Mouse (Mus musculus) R1 (cell line): ENCODE results near the gene Mocs3.

Source experiments
- DNase-seq: peaks from one replicate; pipeline ENCODE4 v3.0.0-alpha.2; 2018; ENCODE audit warnings: low read depth, low spot score

Gene Mocs3

DNA sequence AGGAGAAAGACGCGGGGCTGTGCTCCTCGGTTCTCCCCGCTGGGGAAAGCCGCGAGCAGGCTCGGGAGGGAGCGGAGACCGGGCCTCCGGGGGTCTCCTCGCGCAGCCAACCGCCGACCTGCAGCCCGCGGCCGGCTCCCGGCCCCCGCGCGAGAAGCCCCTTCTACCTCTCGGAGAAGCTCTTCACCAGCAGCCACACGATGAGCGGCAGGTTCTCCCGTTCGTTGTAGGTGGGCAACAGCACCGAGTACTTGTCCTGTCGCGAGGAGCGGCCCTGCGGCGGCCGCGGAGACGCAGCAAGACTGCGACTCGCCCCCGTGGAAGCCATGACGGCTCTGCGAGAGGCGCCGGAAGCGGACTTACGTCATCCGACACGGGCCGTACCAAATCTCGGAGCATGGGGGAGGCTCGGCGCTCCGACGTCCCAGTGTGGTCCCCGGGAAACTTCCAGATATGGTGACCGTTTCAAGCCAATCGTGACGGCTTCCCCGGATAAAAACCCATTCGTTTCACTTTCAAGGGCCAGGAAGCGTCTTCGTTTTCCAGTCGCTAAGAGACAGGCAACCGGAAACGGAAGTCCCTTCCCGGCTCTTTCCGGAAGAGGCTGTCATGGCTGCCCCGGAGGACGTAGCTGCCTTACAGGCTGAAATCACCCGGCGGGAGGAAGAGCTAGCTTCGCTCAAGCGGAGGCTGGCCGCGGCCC is at the start of gene Mocs3, which contains the start of the genes Gm20716 and Dpm1:
Gene Mocs3 (plus strand): TSS at position 597 of the 703 bp plus-strand sequence.
Gene Gm20716 (minus strand): TSS at position 339 of the 703 bp plus-strand sequence.
Gene Dpm1 (minus strand): TSS at position 566 of the 703 bp plus-strand sequence.
- DNase-seq, result peak; percentile 94

- no peak for DNase-seq
Observed at GRCm38 (mm10) chr2:168191856-168192255, 38.6 kb upstream of the Mocs3 start.

DNA sequence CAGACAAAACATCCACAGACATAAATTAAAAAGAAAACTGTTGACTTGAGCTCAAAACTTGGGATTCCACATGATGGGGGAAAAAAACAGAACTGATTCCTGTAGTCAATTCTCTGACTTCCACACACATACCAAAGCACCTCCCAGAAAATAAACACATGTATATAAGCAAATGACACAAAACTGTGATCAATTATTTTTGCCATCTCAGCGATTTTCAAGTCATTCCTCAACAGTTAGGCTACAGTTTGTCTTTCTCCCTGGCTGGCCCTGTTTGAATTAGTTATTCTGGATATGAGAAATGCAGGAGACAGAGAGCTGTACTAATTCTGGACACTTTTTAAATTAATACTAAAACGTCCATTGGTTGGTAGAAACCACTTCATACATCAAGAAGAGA is 36.7 kb upstream of the Mocs3 start:
- no peak for DNase-seq

- peak; percentile 83 for DNase-seq
Observed at GRCm38 (mm10) chr2:168195721-168196120, 34.7 kb upstream of the Mocs3 start.

DNA sequence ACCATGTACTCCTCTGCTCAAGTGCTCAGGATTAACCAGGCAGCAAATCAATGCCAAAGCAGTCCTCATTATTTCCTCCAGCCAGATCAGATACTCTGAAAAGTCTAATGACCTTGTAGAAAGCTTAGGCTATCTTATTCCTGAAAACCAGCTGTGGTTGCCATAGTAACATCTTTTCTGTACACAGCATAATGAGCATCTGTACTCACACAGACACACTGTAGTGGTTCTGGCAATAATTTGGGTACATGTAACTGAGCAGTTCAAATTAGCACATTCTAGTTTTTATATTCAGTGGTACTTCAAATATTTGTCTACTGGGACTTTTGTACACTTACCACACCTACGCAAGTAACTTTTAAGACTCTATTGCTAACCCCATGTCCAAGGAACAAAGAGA is 32.0 kb upstream of the Mocs3 start:
- no peak for DNase-seq

DNA sequence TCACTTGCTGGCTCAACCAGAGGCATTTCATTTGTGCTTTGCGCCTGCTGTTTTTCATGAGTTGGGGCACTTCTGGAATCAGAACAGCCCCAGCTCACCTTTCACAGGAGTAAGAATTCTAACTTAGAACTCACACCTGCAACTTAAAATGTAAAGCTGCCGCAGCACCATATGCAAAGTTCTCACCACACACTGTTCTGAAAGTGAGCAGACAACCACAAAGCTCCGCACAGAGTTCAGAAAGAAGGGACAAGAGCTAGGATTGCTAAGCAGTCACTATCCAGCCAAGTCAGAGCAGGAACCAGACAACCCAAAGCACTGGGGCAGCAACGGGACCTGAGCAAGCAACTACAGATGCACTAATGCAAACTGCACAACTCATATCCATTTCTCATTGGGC is 30.9 kb upstream of the Mocs3 start:
- no peak for DNase-seq

GRCm38 (mm10) chr2:168200014-168200691 is 30.3 kb upstream of the Mocs3 start:
- DNase-seq, result no peak

GRCm38 (mm10) chr2:168204476-168204999 is 25.9 kb upstream of the Mocs3 start:
- peak; percentile 56 for DNase-seq

- peak; percentile 98 for DNase-seq
Observed at GRCm38 (mm10) chr2:168205265-168205664, 25.2 kb upstream of the Mocs3 start.

- DNase-seq, result peak; percentile 38
Observed at GRCm38 (mm10) chr2:168205681-168206631, 24.5 kb upstream of the Mocs3 start.

- peak; percentile 98 for DNase-seq
Observed at GRCm38 (mm10) chr2:168206725-168207644, 23.4 kb upstream of the Mocs3 start, which contains the start of gene Adnp. Adnp (minus strand) TSS chr2:168207112.

GRCm38 (mm10) chr2:168207883-168208282 is 22.5 kb upstream of the Mocs3 start:
- DNase-seq, result no peak

DNA sequence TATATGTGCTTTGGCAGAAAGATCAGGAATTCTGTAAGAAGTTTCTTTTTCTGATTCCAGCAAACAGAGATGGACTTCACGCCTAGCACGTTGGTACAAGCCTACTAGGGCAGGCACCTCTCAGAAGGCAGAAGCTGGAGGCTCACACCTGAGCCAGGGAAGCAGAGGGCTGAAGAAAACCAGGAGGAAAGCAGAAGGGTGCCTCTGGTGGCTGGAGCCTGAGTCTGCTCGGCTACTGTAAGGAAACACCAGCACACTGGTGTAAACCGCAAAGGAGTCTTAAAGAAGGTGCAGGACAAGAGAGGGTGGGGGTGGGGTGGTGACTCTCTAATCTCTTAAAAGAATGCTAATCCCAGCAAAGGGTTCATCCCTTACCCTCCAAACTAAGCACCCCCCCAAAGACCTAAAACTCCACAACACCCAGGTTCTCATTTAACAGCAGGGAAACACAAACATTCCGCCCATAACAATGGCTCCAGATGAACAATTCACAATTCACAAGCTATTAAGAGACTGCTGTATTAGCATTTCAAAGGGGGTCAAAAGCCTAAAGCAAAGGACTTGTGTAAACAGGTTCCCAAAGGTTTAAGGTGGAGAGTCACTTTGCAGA is 16.5 kb upstream of the Mocs3 start:
- peak; percentile 91 for DNase-seq

DNA sequence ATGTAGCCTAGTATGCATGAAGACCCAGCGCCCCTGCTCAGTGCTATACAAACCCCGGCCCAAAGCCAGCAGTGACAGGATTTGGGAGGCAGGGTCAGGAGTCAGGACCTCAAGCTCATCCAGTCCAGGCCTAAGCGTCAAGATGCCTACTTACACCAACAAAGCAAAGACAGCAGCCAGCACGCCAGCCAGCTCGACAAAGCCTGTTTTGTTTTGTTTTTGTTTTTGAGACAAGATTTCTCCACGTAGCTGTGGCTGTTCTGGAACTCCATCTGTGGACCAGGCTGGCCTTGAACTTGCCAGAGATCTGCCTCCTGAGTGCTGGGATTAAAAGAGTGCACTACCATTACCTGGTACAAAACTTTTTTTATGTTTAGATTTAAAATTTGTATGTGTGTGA is 7.1 kb upstream of the Mocs3 start:
- no peak for DNase-seq

GRCm38 (mm10) chr2:168229116-168230025 is 1.1 kb upstream of the Mocs3 start:
- peak; percentile 35 for DNase-seq

DNA sequence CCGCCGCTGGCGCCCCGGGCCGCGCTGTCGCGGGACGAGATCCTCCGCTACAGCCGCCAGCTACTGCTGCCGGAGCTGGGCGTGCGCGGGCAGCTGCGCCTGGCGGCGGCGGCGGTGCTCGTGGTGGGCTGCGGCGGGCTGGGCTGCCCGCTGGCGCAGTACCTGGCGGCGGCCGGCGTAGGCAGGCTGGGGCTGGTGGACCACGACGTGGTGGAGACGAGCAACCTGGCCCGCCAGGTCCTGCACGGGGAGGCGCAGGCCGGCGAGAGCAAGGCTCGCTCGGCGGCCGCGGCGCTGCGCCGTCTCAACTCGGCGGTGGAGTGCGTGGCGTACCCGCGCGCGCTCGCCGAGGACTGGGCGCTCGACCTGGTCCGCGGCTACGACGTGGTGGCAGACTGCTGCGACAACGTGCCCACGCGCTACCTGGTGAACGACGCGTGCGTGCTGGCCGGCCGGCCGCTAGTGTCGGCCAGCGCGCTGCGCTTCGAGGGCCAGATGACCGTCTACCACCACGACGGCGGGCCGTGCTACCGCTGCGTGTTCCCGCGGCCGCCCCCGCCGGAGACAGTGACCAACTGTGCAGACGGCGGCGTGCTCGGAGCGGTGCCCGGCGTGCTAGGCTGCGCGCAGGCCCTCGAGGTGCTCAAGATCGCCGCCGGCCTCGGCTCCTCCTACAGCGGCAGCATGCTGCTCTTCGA is 500 bp downstream of the Mocs3 start:
- DNase-seq, result peak; percentile 50

GRCm38 (mm10) chr2:168231471-168231829 is 1.0 kb downstream of the Mocs3 start:
- DNase-seq, result no peak

- peak; percentile 95 for DNase-seq
Observed at GRCm38 (mm10) chr2:168233286-168233685, 2.9 kb downstream of the Mocs3 start.
